Mouse (Mus musculus): Measurements from ENCODE around the gene Foxp1. TPM values are rescaled to one million over a fixed set of nuclear protein-coding genes. Genes with fewer than 3 reads are reported as not detected.

The Foxp1 gene
- polyA plus RNA-seq, 1 experiment from 2014 or later: 77.5 TPM

DNA sequence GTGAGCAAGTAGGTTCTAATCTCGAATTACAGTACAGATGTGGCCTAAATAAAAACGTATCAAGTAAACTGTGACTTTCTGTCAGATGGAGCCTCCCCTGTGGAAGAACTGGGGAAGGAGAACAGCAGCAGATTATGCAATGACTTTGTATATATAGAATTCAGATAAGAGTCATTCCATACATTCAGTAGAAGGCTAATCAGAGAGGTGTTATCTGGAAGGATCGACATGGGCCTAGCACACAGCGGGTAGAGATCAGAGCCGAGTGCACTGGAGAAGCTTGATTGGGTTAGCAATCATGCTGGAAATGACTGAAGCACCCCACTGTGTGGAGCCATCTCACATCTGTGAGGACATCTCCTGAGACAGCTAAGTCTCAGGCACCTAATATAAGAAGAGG lies 150.1 kb downstream of the Foxp1 start:
- no peaks in the 10 kb centered on the region for H3K27me3 ChIP-seq
- H3K9me3 ChIP-seq (replicated peaks): no peaks in the 10 kb centered on the region
- no peaks in the 10 kb centered on the region for H3K36me3 ChIP-seq
- no peak overlapping the region for H3K27ac ChIP-seq (replicated peaks)
- WGBS: 78% methylated on average over 5 of the region's 5 CpGs
- no peak overlapping the region for H3K4me2 ChIP-seq (replicated peaks)
- ATAC-seq (ENCODE audit: insufficient number of reproducible peaks, low FRiP score, low TSS enrichment, low read depth): no peak
- no peak overlapping the region for H3K4me3 ChIP-seq (replicated peaks)
- no peak overlapping the region for H3K9ac ChIP-seq
- peaks cover 31% of the 10 kb centered on the region for H3K4me1 ChIP-seq

DNA sequence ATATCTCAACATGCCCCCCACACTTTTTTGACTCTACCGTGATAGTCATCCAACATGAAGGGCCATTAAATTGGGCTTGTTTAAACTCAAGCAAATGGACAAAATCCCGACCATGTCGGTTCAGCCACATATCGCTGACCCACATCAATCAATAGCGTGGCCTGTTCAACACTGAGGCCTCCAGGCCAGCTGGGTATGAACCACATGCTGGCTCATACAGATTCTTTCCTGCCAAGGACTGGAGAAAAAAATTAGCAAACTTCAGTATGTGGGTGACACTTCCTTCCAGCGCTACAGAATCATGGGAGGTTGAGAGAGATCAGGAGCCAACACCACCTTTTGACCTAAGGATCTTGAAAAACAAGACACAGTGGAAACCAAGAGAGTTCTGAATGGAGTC lies 150.5 kb downstream of the Foxp1 start:
- H3K4me1 ChIP-seq: peaks cover 27% of the 10 kb centered on the region
- H3K27me3 ChIP-seq: no peaks in the 10 kb centered on the region
- no peaks in the 10 kb centered on the region for H3K36me3 ChIP-seq
- no peaks in the 10 kb centered on the region for H3K9me3 ChIP-seq (replicated peaks)
- no peak for ATAC-seq (ENCODE audit: insufficient number of reproducible peaks, low FRiP score, low TSS enrichment, low read depth)
- H3K4me2 ChIP-seq (replicated peaks): no peak overlapping the region
- WGBS: 88% methylated on average over 6 of the region's 6 CpGs
- no peak overlapping the region for H3K27ac ChIP-seq (replicated peaks)
- no peak overlapping the region for H3K4me3 ChIP-seq (replicated peaks)
- no peak overlapping the region for H3K9ac ChIP-seq

DNA sequence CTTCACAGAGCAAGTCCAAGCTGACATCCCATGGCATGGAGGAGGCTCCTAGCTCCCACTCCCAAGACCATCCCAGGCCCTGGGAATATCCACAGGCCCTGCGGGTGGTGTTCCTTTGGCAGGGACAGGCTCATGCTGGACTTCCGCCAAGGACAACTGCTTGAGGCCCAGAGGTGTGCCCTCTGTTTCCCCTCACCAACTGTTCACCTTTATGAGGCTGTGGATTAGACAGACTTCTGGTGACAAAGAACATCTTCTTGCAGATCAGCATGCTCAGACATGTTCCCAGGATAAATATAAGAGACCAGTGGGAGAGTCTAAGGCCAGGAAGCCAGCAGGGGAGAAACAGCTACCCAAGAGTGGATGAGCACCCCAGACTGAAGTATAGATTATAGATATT lies 152.6 kb downstream of the Foxp1 start:
- no peaks in the 10 kb centered on the region for H3K27me3 ChIP-seq
- no peaks in the 10 kb centered on the region for H3K9me3 ChIP-seq (replicated peaks)
- no peak overlapping the region for H3K9ac ChIP-seq
- H3K27ac ChIP-seq (replicated peaks): no peak overlapping the region
- peak; percentile 34 for ATAC-seq (ENCODE audit: insufficient number of reproducible peaks, low FRiP score, low TSS enrichment, low read depth)
- no peak overlapping the region for H3K4me3 ChIP-seq (replicated peaks)
- peaks cover 10% of the 10 kb centered on the region; the same call in 1 of the 2 replicates for H3K4me1 ChIP-seq
- 70% methylated on average over 2 of the region's 2 CpGs for WGBS
- H3K4me2 ChIP-seq (replicated peaks): no peak overlapping the region
- no peaks in the 10 kb centered on the region for H3K36me3 ChIP-seq

DNA sequence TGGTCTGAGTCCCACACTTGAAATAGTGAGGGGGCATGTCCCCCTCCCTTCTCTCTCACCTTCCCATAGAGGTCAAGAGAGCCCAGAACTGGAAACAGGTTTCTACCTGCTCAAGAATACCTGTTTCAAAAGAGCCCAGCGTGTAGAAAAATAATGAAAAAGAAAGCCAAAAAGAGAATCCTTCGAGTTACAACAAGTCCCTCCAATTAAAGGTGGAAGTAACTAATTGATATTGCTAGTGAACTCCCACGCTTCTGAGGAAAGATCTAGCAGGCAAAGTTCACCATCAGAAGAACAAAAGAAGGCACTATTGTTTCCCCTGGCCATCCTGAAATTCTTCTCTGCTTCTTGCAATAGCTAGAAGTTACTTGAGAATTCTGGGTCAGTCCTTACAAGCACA lies 153.4 kb downstream of the Foxp1 start:
- WGBS: 72% methylated on average over 3 of the region's 3 CpGs

DNA sequence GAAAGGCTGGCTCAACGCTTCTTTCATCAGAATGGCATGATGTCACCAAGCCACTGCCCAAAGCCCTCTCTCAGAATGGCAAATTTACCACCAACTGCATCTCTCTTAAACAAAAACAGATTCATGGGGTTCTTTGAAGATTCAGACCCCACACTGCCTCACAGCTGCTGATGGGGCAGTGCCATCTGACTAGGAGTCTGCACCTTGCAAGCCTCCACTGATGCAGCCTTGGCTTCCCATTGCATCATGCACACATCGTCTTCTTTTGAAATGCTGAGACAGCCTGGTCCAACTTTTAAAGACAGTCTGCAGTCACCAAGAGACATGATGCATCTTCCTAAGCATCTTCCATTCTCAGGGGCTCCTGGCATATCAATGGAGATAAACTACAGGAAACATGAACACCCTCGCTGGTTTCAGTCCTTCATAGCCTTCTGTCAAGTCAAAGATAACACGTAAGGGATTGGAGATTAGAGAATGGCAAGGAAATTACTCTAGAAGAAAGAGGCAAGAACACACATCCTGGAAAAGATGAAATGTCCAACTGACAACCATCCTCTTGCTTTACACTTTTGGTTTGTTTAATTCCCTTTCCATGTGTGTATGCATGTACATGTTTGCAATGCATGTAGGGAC lies 154.3 kb downstream of the Foxp1 start:
- 84% methylated on average over 4 of the region's 4 CpGs for WGBS
- no peak overlapping the region for H3K4me3 ChIP-seq (replicated peaks)

More for the DNA sequence above, 153.4 kb downstream of the Foxp1 start:
- H3K36me3 ChIP-seq: no peaks in the 10 kb centered on the region
- no peak overlapping the region for H3K4me2 ChIP-seq (replicated peaks)
- H3K4me3 ChIP-seq (replicated peaks): no peak overlapping the region
- no peaks in the 10 kb centered on the region for H3K9me3 ChIP-seq (replicated peaks)
- no peak overlapping the region for H3K27ac ChIP-seq (replicated peaks)
- no peaks in the 10 kb centered on the region for H3K27me3 ChIP-seq
- no peak for ATAC-seq (ENCODE audit: insufficient number of reproducible peaks, low FRiP score, low TSS enrichment, low read depth)
- H3K4me1 ChIP-seq: 0 out of 2 replicates have a peak, but pooled peaks cover 3% of the 10 kb centered on the region
- no peak overlapping the region for H3K9ac ChIP-seq

DNA sequence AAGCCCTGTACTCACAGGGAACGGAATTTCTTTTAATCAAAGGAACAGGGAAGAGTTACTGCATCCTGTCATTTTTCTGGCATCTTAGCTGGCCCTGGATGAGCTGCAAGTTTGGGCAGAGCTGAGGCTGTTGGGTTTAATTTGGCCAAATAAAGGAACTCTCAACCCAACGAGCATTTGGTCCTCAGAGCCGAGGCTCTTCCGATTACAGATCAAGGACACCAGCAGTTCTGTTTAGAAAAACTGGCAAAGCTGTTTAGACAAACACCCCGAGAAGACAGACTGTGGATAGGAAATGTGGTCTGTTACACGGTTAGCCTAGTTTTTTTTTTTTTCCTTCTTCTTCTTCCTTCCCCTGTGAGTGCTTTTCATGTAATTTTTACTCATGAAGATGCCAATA lies 158.0 kb downstream of the Foxp1 start:
- H3K27me3 ChIP-seq: no peaks in the 10 kb centered on the region
- ATAC-seq (ENCODE audit: insufficient number of reproducible peaks, low FRiP score, low TSS enrichment, low read depth): no peak
- H3K27ac ChIP-seq (replicated peaks): no peak overlapping the region
- H3K4me1 ChIP-seq: no peaks in the 10 kb centered on the region
- WGBS: 33% methylated on average over 6 of the region's 6 CpGs
- no peaks in the 10 kb centered on the region for H3K36me3 ChIP-seq
- no peak overlapping the region for H3K4me3 ChIP-seq (replicated peaks)
- H3K4me2 ChIP-seq (replicated peaks): no peak overlapping the region
- H3K9me3 ChIP-seq (replicated peaks): no peaks in the 10 kb centered on the region
- H3K9ac ChIP-seq: no peak overlapping the region

More for the DNA sequence above, 154.3 kb downstream of the Foxp1 start:
- Histone ChIP-seq H3K27me3 (no peaks in the 10 kb centered on the region), H3K4me2 (replicated peaks) (no peak overlapping the region), H3K9ac (no peak overlapping the region), H3K27ac (replicated peaks) (no peak overlapping the region), H3K4me1 (0 out of 2 replicates have a peak, but pooled peaks cover 3% of the 10 kb centered on the region), H3K9me3 (replicated peaks) (no peaks in the 10 kb centered on the region), H3K36me3 (no peaks in the 10 kb centered on the region)
- ATAC-seq (ENCODE audit: insufficient number of reproducible peaks, low FRiP score, low TSS enrichment, low read depth): no peak

DNA sequence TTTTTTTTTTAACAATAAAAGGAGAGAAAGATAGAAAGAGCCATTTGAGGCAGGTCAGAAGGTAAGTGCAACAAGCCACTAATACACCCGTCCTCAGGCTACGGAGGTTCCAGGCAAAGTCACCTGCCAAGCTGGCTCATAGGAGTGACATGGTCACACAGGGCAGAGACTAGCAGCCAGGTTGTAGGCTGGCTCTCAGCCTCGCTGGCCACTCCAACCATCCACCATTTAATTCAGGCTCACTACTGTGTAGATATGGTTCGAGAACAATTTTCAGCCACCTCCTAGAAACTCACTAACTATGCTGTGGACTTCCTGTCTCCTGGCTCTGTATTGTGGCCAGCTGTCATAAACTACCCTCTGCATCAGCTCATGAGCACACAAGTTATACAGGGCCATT lies 161.9 kb downstream of the Foxp1 start:
- Histone ChIP-seq H3K9ac (no peak overlapping the region), H3K4me3 (replicated peaks) (no peak overlapping the region), H3K4me2 (replicated peaks) (no peak overlapping the region), H3K36me3 (no peaks in the 10 kb centered on the region), H3K27me3 (no peaks in the 10 kb centered on the region), H3K4me1 (no peaks in the 10 kb centered on the region), H3K9me3 (replicated peaks) (no peaks in the 10 kb centered on the region), H3K27ac (replicated peaks) (no peak overlapping the region)
- WGBS: 87% methylated on average over 4 of the region's 4 CpGs
- ATAC-seq (ENCODE audit: insufficient number of reproducible peaks, low FRiP score, low TSS enrichment, low read depth): no peak

DNA sequence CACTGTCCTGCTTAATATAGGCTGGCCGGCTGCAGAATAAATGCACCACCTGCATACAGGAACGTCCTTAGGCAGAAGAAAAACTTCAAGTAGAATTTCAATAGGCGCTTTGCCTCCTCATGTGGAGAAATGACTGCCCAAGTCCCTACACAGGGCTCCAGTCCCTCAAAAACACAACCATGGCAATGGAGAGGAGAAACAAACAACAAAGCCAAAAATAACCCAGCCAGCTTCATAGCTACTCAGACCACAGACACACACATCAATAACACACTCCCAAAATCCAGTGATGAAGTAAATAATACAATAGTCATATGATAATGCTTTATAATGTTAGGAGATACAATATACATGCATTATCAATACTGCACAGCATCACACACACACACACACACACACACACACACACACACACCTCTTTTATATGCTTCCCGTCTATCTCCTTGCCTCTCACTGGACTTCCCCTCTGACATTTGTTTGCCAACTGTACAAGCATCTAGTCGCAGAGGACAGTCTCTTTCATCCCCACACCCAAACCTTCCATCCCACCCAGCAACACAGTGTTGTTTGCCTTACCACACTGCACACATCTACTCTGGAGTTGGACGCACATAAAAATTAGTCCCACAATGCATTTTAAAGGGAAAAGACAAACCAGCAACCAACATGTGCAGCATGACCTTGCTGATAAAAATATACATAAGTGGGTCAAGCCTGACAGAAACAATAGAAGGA lies 162.6 kb downstream of the Foxp1 start:
- Histone ChIP-seq H3K4me1 (no peaks in the 10 kb centered on the region), H3K9me3 (replicated peaks) (no peaks in the 10 kb centered on the region), H3K4me2 (replicated peaks) (no peak overlapping the region), H3K36me3 (no peaks in the 10 kb centered on the region), H3K27ac (replicated peaks) (no peak overlapping the region), H3K4me3 (replicated peaks) (no peak overlapping the region), H3K9ac (no peak overlapping the region), H3K27me3 (no peaks in the 10 kb centered on the region)
- 0 out of 2 replicates have a peak, but pooled peaks have one; percentile 51 for ATAC-seq (ENCODE audit: insufficient number of reproducible peaks, low FRiP score, low TSS enrichment, low read depth)
- WGBS: 68% methylated on average over 6 of the region's 6 CpGs

DNA sequence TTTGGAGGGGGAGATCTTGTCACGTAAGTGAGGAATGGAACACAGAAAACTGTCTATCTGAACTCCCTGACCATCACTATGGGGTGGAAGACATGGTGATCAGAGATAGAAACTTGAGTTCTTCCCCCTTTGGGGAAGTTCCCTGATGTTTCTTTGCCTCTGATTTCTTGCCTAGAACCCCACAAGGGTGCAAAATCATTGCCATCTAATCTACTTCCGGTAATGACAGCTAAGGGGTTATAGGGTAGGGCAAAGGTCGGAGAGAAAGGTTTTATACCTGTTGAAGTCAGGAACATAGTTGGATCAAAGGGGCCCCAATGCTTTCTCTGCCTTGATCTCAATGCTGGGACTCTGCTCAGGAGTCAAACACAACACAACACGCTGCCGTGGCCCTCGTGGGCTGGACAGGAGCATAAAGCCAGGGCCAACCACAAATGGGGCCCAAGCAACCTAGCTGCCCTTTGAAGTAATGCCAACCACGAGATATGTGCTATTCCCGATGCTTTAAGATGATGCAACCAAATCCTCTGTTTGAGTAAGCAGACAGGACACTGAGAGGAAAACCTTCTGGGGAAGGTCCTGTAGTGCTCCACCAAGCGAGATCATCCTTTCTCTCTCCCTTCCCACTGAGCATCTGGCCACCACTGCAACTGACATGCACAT lies 163.4 kb downstream of the Foxp1 start:
- no peaks in the 10 kb centered on the region for H3K36me3 ChIP-seq
- H3K4me1 ChIP-seq: peaks cover 5% of the 10 kb centered on the region; the same call in 1 of the 2 replicates
- no peak overlapping the region for H3K4me2 ChIP-seq (replicated peaks)
- WGBS: 75% methylated on average over 9 of the region's 9 CpGs
- no peak overlapping the region for H3K9ac ChIP-seq
- ATAC-seq (ENCODE audit: insufficient number of reproducible peaks, low FRiP score, low TSS enrichment, low read depth): no peak
- no peak overlapping the region for H3K27ac ChIP-seq (replicated peaks)
- no peaks in the 10 kb centered on the region for H3K9me3 ChIP-seq (replicated peaks)
- no peaks in the 10 kb centered on the region for H3K27me3 ChIP-seq
- H3K4me3 ChIP-seq (replicated peaks): no peak overlapping the region

DNA sequence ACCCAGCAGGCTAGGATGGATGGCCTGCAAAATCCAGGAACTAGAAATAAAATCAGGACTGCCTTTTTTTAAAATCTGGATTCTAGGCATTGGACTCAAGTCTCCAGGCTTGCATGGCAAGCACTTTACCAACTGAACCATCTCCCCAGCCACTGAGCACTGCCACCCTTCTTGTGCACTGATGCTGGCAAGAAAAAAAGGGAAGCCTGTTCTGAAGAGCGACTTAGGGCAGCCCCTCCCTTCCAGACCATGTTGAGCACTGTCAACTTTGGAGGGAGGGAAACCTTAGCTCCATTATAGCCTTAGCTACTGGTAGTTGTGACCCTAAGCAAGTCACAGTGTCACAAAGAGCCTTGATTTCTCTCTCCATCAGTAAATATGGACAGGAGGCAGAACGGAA lies 164.6 kb downstream of the Foxp1 start:
- 74% methylated on average over 2 of the region's 2 CpGs for WGBS
- Histone ChIP-seq H3K27ac (replicated peaks) (no peak overlapping the region), H3K4me1 (peaks cover 7% of the 10 kb centered on the region; the same call in 1 of the 2 replicates), H3K27me3 (no peaks in the 10 kb centered on the region), H3K4me3 (replicated peaks) (no peak overlapping the region), H3K9ac (no peak overlapping the region), H3K36me3 (no peaks in the 10 kb centered on the region), H3K9me3 (replicated peaks) (no peaks in the 10 kb centered on the region), H3K4me2 (replicated peaks) (no peak overlapping the region)
- ATAC-seq (ENCODE audit: insufficient number of reproducible peaks, low FRiP score, low TSS enrichment, low read depth): no peak

DNA sequence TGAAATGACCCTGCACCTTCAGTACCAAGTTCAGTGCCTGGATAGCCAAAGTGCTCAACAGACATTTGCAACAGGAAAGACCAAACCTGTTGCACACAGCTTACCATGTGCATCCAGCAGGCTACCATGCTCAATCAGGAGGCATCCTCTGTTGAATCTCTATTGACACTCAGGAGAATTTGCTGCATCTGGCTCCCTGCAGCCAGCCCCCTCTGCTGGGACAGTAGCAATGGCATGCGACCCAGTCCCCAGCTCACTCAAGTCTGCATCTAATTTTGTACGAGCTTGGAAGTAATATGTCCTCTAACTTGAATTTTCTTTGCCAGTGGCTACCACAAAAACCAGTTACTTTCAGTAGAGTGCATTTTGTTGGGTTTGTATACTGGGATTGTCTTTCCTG lies 168.2 kb downstream of the Foxp1 start:
- Histone ChIP-seq H3K4me3 (replicated peaks) (no peak overlapping the region), H3K27ac (replicated peaks) (no peak overlapping the region), H3K27me3 (no peaks in the 10 kb centered on the region), H3K36me3 (no peaks in the 10 kb centered on the region), H3K4me1 (peaks cover 7% of the 10 kb centered on the region; the same call in 1 of the 2 replicates), H3K9me3 (replicated peaks) (no peaks in the 10 kb centered on the region), H3K9ac (no peak overlapping the region), H3K4me2 (replicated peaks) (no peak overlapping the region)
- ATAC-seq (ENCODE audit: insufficient number of reproducible peaks, low FRiP score, low TSS enrichment, low read depth): peak; percentile 51; the same call in 1 of the 2 replicates
- WGBS: 32% methylated on average over 2 of the region's 2 CpGs
